Mouse (Mus musculus) neural tube, embryonic 11.5 days (tissue): Measurements from ENCODE around the gene Tmem72. TPM values are rescaled to one million over a fixed set of nuclear protein-coding genes. Genes with fewer than 3 reads are reported as not detected.

Experiments
- ATAC-seq: fragments of 200-750 bp; cut with Nextera tagmentation; 2 replicates; pipeline ENCODE4 v1.8.0; 2017; ENCODE audit warnings: moderate number of reproducible peaks, mild to moderate bottlenecking, moderate TSS enrichment, moderate library complexity; ENCODE audit not compliant: insufficient read depth, low FRiP score, low TSS enrichment
- DNase-seq: peaks from one replicate; pipeline ENCODE4 v3.0.0-alpha.2; 2015; ENCODE audit warnings: low spot score
- H3K27ac ChIP-seq: fragments of 300-500 bp; sonication (generic); 2 replicates; pipeline ENCODE4 v1.5.1; 2014; ENCODE audit warnings: low read depth, mild to moderate bottlenecking, low read length
- H3K27me3 ChIP-seq: fragments of 300-500 bp; sonication (generic); 2 replicates; pipeline ENCODE4 v1.6.1; 2014; ENCODE audit warnings: mild to moderate bottlenecking, low read length, mixed read lengths; ENCODE audit not compliant: control insufficient read depth, insufficient read depth
- H3K36me3 ChIP-seq: fragments of 300-500 bp; sonication (generic); 2 replicates; pipeline ENCODE4 v1.6.1; 2014; ENCODE audit warnings: mild to moderate bottlenecking, low read length, moderate library complexity, mixed read lengths; ENCODE audit not compliant: control insufficient read depth, insufficient read depth
- H3K4me1 ChIP-seq: fragments of 300-500 bp; sonication (generic); 2 replicates; pipeline ENCODE4 v1.6.1; 2014; ENCODE audit warnings: low read length, mixed read lengths; ENCODE audit not compliant: control insufficient read depth, insufficient read depth
- H3K4me2 ChIP-seq: fragments of 300-500 bp; sonication (generic); 2 replicates; pipeline ENCODE4 v1.6.1; 2014; ENCODE audit warnings: low read depth, mild to moderate bottlenecking, moderate library complexity
- H3K4me3 ChIP-seq: fragments of 300-500 bp; sonication (generic); 2 replicates; pipeline ENCODE4 v1.5.1; 2014; ENCODE audit warnings: low read depth, low read length
- H3K9ac ChIP-seq: fragments of 300-500 bp; sonication (generic); 2 replicates; pipeline ENCODE4 v1.6.1; 2014; ENCODE audit warnings: mild to moderate bottlenecking, low read length
- H3K9me3 ChIP-seq: fragments of 300-500 bp; sonication (generic); 2 replicates; pipeline ENCODE4 v1.6.1; 2016; ENCODE audit warnings: low read length; ENCODE audit not compliant: control insufficient read depth
- WGBS: fragments of 180-500 bp; shearing (Covaris S2); extraction: QIAGEN DNeasy Blood & Tissue Kit; methylation state at CpG from one replicate; pipeline ENCODE4 v1.1.7; 2014; 5-methylcytosine and 5-hydroxymethylcytosine counted together
- polyA plus RNA-seq: library from polyadenylated mRNA; unstranded; fragments of >200 nt; fragmentation: Nextera tagmentation; extraction: Ambion mirVana; gene quantifications from 2 replicates; pipeline ENCODE4 v1.2.1, GENCODE M21; 2014

Tmem72 gene
- polyA plus RNA-seq, 1 experiment from 2014 or later = 0.04 TPM

DNA sequence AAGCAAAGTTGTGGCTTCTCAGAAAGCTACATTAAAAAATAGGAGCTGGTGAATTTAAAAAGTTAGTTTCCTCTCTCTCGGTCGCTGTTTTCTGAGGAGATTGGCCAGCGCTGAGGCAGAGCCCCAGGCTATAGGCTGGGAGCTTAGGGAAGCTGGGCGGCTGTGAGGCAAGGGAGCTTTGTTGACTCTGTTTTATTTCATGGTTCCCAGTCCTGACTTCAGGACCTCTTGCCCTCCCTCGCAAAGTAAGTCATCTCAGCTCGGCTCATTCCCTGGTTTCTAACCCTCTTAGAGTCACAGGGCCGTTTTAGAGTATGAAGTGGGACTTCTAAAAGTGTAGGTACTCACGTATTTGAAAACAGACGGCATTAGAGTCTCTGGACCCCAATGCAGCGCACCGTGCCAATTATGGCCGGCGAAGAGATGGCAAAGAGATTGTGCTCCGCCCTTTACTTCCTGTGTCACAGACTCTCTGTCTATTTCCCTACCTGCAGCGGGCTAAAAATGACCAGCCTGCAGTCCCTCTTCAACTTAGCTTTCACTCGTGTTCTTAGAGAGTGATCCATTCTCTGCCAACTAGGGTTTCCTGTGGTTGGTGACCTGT is 42.3 kb downstream of the Tmem72 start:
- Histone ChIP-seq H3K4me3 (peak overlapping the region; percentile 46), H3K4me2 (peak overlapping the region; percentile 78), H3K27me3 (no peaks in the 10 kb centered on the region), H3K9ac (peak overlapping the region; percentile 45), H3K9me3 (no peaks in the 10 kb centered on the region), H3K4me1 (peaks cover 20% of the 10 kb centered on the region), H3K36me3 (no peaks in the 10 kb centered on the region), H3K27ac (no peak overlapping the region)
- ATAC-seq (no peak), DNase-seq (no peak)
- 24% methylated on average over 16 of the region's 16 CpGs for WGBS

DNA sequence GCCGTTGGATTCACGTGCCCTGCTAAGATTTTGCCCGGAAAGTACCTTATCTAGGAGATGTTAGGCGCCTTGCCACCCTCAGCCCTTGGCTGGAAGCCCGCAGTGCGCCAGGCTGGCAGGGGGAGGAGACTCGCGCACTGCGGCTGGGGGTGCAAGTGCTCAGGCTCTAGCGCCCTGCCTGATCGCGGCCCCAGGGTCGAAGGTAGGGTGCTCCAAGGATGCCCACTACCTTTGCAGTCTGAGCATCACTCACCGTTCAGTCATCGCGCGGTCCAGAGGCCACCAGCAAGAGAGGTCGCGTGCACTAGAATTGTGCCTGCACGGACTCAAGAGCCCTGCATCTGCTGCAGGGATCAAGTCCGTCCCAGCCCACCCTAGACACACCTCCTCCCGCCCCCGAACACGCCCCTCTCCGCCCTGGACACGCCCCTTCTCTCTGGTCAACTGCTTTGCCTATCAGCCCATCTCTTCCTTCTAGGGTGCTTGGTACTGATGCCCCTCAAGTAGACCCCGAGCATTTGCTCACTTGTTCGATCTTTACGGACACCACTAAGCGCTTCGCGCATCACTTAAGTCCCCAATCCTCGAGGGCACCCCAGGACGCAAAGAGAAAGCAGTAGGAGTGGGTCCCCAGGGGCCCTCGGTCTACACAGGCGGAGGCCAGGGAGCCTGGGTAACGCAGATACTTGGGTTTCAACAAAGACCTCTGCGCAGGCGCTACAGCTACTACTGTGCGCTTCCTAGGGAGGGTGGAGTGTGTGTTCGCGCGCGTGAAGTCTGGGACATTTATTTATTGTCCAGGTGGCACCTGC is 43.0 kb downstream of the Tmem72 start, which contains the start of gene Rassf4:
Gene Rassf4 (minus strand): TSS at position 482 of the 812 bp plus-strand sequence.
- Histone ChIP-seq H3K9ac (peak within 1 kb of the TSS; percentile 45), H3K4me2 (peak within 1 kb of the TSS; percentile 78), H3K4me3 (peak within 1 kb of the TSS; percentile 46), H3K27me3 (no peaks in the 10 kb centered on the region), H3K4me1 (peaks cover 20% of the 10 kb centered on the region), H3K36me3 (no peaks in the 10 kb centered on the region), H3K9me3 (no peaks in the 10 kb centered on the region), H3K27ac (0 out of 2 replicates have a peak within 1 kb of the TSS, but pooled peaks have one; percentile 24)
- DNase-seq (peak; percentile 93), ATAC-seq (peak; percentile 84)
- WGBS = under 1% methylated on average over 44 of the region's 44 CpGs

DNA sequence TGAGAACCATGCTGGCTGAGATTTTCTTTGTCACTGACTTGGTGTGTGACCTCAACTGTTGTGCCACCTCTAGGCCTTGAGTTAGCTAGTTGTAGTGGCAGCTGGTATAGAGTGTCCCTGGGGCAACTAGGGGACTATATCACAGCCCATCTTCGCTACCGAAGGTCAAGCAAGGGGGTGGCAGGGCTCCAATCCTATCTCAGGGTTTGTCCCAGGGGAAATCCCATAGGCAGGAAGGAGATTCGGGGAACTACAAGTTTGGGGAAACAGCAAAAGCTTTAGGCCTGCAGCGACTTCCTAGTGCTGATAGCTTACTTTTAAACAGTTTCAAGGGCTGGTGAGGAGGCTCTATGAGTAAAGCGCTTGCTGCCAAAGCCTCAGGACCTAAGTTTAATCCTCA is 44.4 kb downstream of the Tmem72 start:
- Histone ChIP-seq H3K9ac (no peak overlapping the region), H3K4me3 (no peak overlapping the region; the same call in 1 of the 2 replicates), H3K27me3 (no peaks in the 10 kb centered on the region), H3K4me1 (peaks cover 20% of the 10 kb centered on the region), H3K4me2 (peak overlapping the region; percentile 78; the same call in 1 of the 2 replicates), H3K9me3 (no peaks in the 10 kb centered on the region), H3K36me3 (no peaks in the 10 kb centered on the region), H3K27ac (no peak overlapping the region)
- ATAC-seq (no peak), DNase-seq (no peak)
- WGBS = 73% methylated on average over 5 of the region's 5 CpGs

DNA sequence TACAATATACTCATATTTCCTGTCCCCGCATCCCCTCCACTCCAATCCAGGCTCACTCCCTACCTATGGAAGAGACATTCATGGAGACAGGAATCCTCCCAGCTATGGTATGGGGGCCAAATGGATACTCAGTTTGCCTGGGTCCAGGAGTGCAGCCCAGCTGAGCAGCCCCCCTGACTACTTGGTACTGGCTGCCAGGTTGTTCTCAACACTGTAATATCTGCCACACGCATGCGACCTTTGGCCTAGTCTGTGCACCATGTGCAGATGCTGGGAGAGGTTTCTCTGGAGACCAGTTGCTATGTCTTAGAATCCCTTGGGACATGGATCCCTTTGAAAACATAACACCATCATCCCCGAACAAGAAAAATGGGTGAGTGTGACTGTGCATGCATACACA is 44.9 kb downstream of the Tmem72 start:
- H3K27ac ChIP-seq = peak overlapping the region; percentile 85; the same call in 1 of the 2 replicates
- no peak overlapping the region for H3K9ac ChIP-seq
- H3K4me1 ChIP-seq = peaks cover 20% of the 10 kb centered on the region

DNA sequence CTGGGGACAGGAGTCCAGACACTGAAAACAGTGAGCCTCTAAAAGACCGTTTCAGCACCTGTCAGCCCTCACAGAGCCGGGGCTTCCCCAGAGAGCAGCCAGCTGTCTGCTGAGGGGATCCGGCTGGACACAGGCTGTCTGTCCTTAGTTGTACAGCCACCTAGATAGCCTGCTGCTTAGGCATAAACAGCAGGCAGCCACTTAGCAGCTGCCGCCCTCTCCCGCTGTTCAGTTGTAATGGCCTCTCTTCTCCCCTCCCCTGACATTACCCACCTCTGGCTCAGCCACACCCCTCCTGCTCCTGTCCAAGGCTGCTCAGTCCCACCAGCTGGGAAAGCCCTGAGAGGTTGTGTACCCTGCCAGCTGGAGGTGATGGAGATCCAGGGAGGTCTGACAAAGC is 45.7 kb downstream of the Tmem72 start:
- H3K27me3 ChIP-seq = no peaks in the 10 kb centered on the region
- WGBS = 0% methylated on average over 5 of the region's 5 CpGs
- H3K9me3 ChIP-seq = no peaks in the 10 kb centered on the region
- peak; percentile 64 for DNase-seq
- H3K4me1 ChIP-seq = peaks cover 20% of the 10 kb centered on the region
- ATAC-seq = peak; percentile 49
- H3K27ac ChIP-seq = peak overlapping the region; percentile 85
- no peak overlapping the region for H3K9ac ChIP-seq
- no peak overlapping the region for H3K4me3 ChIP-seq
- no peaks in the 10 kb centered on the region for H3K36me3 ChIP-seq
- peak overlapping the region; percentile 17; the same call in 1 of the 2 replicates for H3K4me2 ChIP-seq

More for the DNA sequence above, 44.9 kb downstream of the Tmem72 start:
- Histone ChIP-seq H3K27me3 (no peaks in the 10 kb centered on the region), H3K36me3 (no peaks in the 10 kb centered on the region), H3K9me3 (no peaks in the 10 kb centered on the region), H3K4me3 (no peak overlapping the region), H3K4me2 (peak overlapping the region; percentile 17; the same call in 1 of the 2 replicates)
- DNase-seq (no peak), ATAC-seq (no peak)
- WGBS = 64% methylated on average over 4 of the region's 4 CpGs

DNA sequence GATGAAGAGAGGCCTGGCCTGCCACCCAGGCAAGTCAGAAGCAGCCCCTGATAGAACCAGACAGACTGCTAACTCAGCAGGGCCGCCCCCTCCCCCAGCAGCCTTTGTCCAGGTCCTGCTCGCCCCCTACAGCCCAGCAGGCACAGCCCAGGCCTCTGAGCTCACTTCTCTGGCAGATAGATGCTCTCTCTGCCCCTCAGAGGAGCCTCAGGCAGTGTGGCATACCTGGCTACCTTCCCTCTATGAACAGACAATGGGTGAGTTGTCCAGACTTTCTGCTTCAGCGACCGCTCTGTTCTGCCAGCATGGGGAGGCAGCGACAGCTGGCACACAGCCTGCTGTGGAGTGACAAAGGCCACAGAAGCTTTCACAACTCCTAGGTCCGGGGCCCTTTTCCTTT is 46.6 kb downstream of the Tmem72 start:
- 28% methylated on average over 6 of the region's 6 CpGs for WGBS
- ATAC-seq (no peak), DNase-seq (peak; percentile 65)
- Histone ChIP-seq H3K9me3 (no peaks in the 10 kb centered on the region), H3K4me2 (peak overlapping the region; percentile 1; the same call in 1 of the 2 replicates), H3K27me3 (no peaks in the 10 kb centered on the region), H3K36me3 (no peaks in the 10 kb centered on the region), H3K4me1 (peaks cover 20% of the 10 kb centered on the region), H3K9ac (peak overlapping the region; percentile 32; the same call in 1 of the 2 replicates), H3K4me3 (no peak overlapping the region), H3K27ac (peak overlapping the region; percentile 85)

DNA sequence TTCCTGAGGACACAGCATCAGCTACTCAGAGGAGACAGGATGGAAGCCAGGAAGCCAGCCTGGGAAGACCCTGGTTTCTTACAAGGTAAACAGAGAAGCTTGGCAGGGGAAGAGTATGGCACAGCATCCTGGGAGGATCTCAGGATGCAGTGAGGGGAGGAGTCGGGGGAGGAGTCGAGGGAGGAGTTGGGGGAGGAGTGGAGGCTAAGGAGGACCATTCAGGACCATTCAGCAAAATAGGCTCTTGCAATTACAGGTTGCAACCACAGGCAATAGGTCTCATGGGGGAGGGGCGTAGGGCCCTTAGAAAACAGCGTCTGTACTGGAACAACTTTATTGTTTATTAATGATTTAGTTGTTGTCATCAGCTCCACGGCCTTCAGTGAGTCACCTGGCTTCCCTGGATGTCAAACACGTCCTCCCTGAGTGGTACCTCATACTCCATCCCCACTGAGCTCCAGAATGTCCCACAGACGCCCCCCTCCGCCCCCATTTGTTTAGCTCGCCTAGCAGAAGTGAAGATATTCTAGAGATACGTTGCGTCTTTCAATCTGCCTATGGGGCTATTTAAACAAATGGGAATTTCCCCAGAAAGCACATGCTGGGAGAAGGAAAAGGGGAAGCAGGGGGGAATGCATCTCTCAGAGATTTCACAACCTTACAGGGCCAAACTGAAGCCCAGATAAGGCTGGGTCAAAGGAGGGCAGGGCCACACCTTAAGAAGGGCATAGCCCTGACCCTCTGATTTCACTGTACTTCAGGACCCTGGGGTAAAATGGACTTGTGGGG is 47.8 kb downstream of the Tmem72 start:
- Histone ChIP-seq H3K4me1 (peaks cover 20% of the 10 kb centered on the region), H3K4me3 (no peak overlapping the region), H3K4me2 (no peak overlapping the region), H3K27ac (no peak overlapping the region), H3K9ac (no peak overlapping the region), H3K9me3 (no peaks in the 10 kb centered on the region), H3K27me3 (no peaks in the 10 kb centered on the region), H3K36me3 (no peaks in the 10 kb centered on the region)
- DNase-seq (no peak), ATAC-seq (no peak)
- 41% methylated on average over 11 of the region's 11 CpGs for WGBS

DNA sequence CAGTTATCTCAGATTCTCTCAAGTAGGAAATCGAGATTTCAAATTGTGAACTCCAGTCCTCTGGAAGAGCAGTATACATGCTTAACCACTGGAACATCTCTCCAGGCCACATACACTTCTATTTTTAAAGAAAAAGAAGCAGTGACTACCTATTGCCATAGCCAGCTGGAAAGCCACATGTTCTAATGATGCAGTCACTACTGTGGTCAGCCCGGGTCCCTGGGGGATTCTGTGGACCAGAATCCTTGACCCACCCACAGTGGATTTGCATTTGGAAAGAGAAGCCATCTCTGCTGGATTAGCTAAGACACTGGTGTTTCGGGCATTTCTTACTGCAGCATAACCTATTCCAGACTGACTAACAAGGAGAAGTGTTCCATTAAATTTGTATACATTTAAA is 49.3 kb downstream of the Tmem72 start:
- H3K36me3 ChIP-seq = no peaks in the 10 kb centered on the region
- ATAC-seq (no peak), DNase-seq (no peak)
- H3K9ac ChIP-seq = no peak overlapping the region
- H3K27me3 ChIP-seq = no peaks in the 10 kb centered on the region
- no peak overlapping the region for H3K4me3 ChIP-seq
- no peak overlapping the region for H3K4me2 ChIP-seq
- H3K4me1 ChIP-seq = peaks cover 18% of the 10 kb centered on the region
- WGBS = 77% methylated on average over 3 of the region's 3 CpGs
- no peak overlapping the region for H3K27ac ChIP-seq
- H3K9me3 ChIP-seq = no peaks in the 10 kb centered on the region
